Mouse (Mus musculus): ENCODE results near the gene Zfp982.
"Not testable (repeated sequence)": the region's sequence is repeated elsewhere in the genome, so short reads cannot be mapped to it uniquely, and the experiment has no call there.

DNA sequence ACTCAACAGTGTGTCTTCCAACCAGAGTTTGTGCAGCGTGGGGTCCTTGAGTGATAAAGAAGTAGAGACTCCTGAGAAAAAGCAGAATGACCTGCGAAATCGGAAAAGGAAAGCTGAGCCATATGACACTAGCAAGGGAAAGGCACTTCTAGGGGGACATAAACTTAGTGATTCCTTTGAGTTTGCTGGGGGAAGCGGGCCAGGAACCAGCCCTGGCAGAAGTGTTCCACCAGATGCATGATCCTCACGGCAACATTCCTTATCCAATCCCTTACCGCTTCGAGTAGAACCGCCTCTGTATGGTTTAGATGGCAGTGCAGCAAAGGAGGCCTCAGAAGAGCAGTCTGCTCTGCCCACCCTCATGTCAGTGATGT lies 48.7 kb upstream of the Zfp982 start:
- TF ChIP-seq CHD2, ZNF384 (IDR thresholded peaks at IDR 0.05; ENCODE audit: low read depth, low read length): not testable (repeated sequence)

Data from ES-E14 (cell line).